18 mouse cellular contexts compared by ENCODE assay signal in genomic region chr2:142604762-142605161, GRCm38 (mm10).
DNase-seq lines count a peak whose midpoint lies in the region; ATAC-seq and TF ChIP-seq lines count a peak whose summit lies in the region.
"Had no signal": no experiment of that assay in that cellular context is flagged by ENCODE, and none has a peak within 500 bp of the region (broad histone marks: within the 10 kb centered on the region; RNA-seq: fewer than 3 reads in every experiment).

No protein-coding gene starts in this region.

- TF ChIP-seq POLR2A in liver, adult 2 months (IDR thresholded peaks at IDR 0.05; ENCODE audit: extremely low read depth, insufficient read depth, low read length), result no peak

- no peaks in the 10 kb centered on the region for H3K27me3 ChIP-seq in forebrain, embryonic 11.5 days (ENCODE audit: control insufficient read depth, insufficient read depth, low read length)
- H3K27me3 ChIP-seq in forebrain, embryonic 16.5 days (replicated peaks; ENCODE audit: control insufficient read depth, insufficient read depth, low read length), result no peaks in the 10 kb centered on the region
- no peaks in the 10 kb centered on the region for H3K27me3 ChIP-seq in liver, adult 2 months (ENCODE audit: control insufficient read depth, insufficient read depth, low read length)
- no peaks in the 10 kb centered on the region for H3K27me3 ChIP-seq in liver, embryonic 12.5 days (replicated peaks)
- no peaks in the 10 kb centered on the region for H3K27me3 ChIP-seq in stomach, postnatal 0 days (ENCODE audit: control insufficient read depth, insufficient read depth, low read length)
- H3K27me3 ChIP-seq: heart, embryonic 13.5 days; limb, embryonic 12.5 days had no signal

- H3K27ac ChIP-seq in forebrain, embryonic 11.5 days (ENCODE audit: low read depth, low read length), result no peak overlapping the region
- H3K27ac ChIP-seq in forebrain, embryonic 16.5 days (ENCODE audit: low read length), result no peak overlapping the region
- H3K27ac ChIP-seq in liver, adult 2 months (replicated peaks; ENCODE audit: insufficient read depth, low read depth, low read length), result no peak overlapping the region
- no peak overlapping the region for H3K27ac ChIP-seq in liver, embryonic 12.5 days
- H3K27ac ChIP-seq in stomach, postnatal 0 days (replicated peaks), result no peak overlapping the region
- H3K27ac ChIP-seq: embryonic facial prominence, embryonic 10.5 days; heart, embryonic 13.5 days; limb, embryonic 12.5 days; midbrain, embryonic 12.5 days had no signal

- WGBS in forebrain, embryonic 11.5 days, result 84% methylated on average over 4 of the region's 4 CpGs
- WGBS in forebrain, embryonic 16.5 days, result 84% methylated on average over 4 of the region's 4 CpGs
- WGBS in liver, adult 2 months, result 70% methylated on average over 4 of the region's 4 CpGs
- 51% methylated on average over 4 of the region's 4 CpGs for WGBS in liver, embryonic 12.5 days (ENCODE audit: insufficient replicate concordance)
- 58% methylated on average over 4 of the region's 4 CpGs for WGBS in stomach, postnatal 0 days

- 0 out of 2 replicates have a peak, but pooled peaks have one; percentile 30 for ATAC-seq in forebrain, embryonic 11.5 days (replicated peaks; ENCODE audit: low FRiP score)
- ATAC-seq in forebrain, embryonic 16.5 days, result no peak
- ATAC-seq in liver, embryonic 12.5 days, result no peak
- ATAC-seq in stomach, postnatal 0 days (ENCODE audit: low FRiP score, low TSS enrichment), result no peak

- H3K79me2 ChIP-seq in liver, adult 2 months (ENCODE audit: control insufficient read depth, insufficient read depth, low read length), result no peaks in the 10 kb centered on the region

- TF ChIP-seq CTCF in liver, adult 2 months (IDR thresholded peaks at IDR 0.05; ENCODE audit: low read depth, low read length), result peak; percentile 27
- peak; percentile 46 for TF ChIP-seq CTCF in stomach, postnatal 0 days (IDR thresholded peaks at IDR 0.05; ENCODE audit: low read depth)

- TF ChIP-seq EP300 in stomach, postnatal 0 days (optimal IDR thresholded peaks at IDR 0.05), result no peak

- no peak for DNase-seq in forebrain, embryonic 11.5 days (ENCODE audit: low spot score)
- no peak for DNase-seq in liver, adult 2 months (ENCODE audit: extremely low read depth, low read depth, low spot score)
- peak; percentile 16 for DNase-seq in thymus, postnatal 4 days
- no peak for DNase-seq in thymus, postnatal 10 days (ENCODE audit: low spot score in 2 of 2)
- no peak for DNase-seq in stomach, postnatal 0 days (ENCODE audit: low spot score)
- no peak for DNase-seq in layer of hippocampus, postnatal 36 days
- DNase-seq: cerebellum, adult 11 months; cerebellum, postnatal 36 days; gastrocnemius, postnatal 25 days; heart, postnatal 4 days; kidney, postnatal 14 days had no signal

- H3K4me3 ChIP-seq in forebrain, embryonic 11.5 days (ENCODE audit: low read depth, low read length), result no peak overlapping the region
- H3K4me3 ChIP-seq in forebrain, embryonic 16.5 days (replicated peaks; ENCODE audit: low read length), result no peak overlapping the region
- H3K4me3 ChIP-seq in liver, adult 2 months (ENCODE audit: insufficient read depth, low read depth, low read length), result no peak overlapping the region
- no peak overlapping the region for H3K4me3 ChIP-seq in liver, embryonic 12.5 days
- H3K4me3 ChIP-seq in stomach, postnatal 0 days (ENCODE audit: low read depth, low read length), result no peak overlapping the region
- H3K4me3 ChIP-seq: embryonic facial prominence, embryonic 10.5 days; erythroblast, embryonic 14.5 days; heart, embryonic 13.5 days; limb, embryonic 12.5 days; midbrain, embryonic 12.5 days had no signal

- no peaks in the 10 kb centered on the region for H3K36me3 ChIP-seq in forebrain, embryonic 11.5 days (ENCODE audit: control insufficient read depth, insufficient read depth, low read length)
- no peaks in the 10 kb centered on the region for H3K36me3 ChIP-seq in forebrain, embryonic 16.5 days (ENCODE audit: control insufficient read depth, insufficient read depth)
- no peaks in the 10 kb centered on the region for H3K36me3 ChIP-seq in liver, adult 2 months (ENCODE audit: control insufficient read depth, insufficient read depth, low read length)
- no peaks in the 10 kb centered on the region for H3K36me3 ChIP-seq in liver, embryonic 12.5 days
- H3K36me3 ChIP-seq in stomach, postnatal 0 days (ENCODE audit: control insufficient read depth, insufficient read depth, low read length), result no peaks in the 10 kb centered on the region
- H3K36me3 ChIP-seq: embryonic facial prominence, embryonic 10.5 days; heart, embryonic 13.5 days; limb, embryonic 12.5 days; midbrain, embryonic 12.5 days had no signal

- H3K9me3 ChIP-seq in forebrain, embryonic 11.5 days (ENCODE audit: control insufficient read depth, low read length), result no peaks in the 10 kb centered on the region
- H3K9me3 ChIP-seq in forebrain, embryonic 16.5 days (ENCODE audit: control insufficient read depth, low read length), result no peaks in the 10 kb centered on the region
- no peaks in the 10 kb centered on the region for H3K9me3 ChIP-seq in liver, embryonic 12.5 days (replicated peaks)
- no peaks in the 10 kb centered on the region for H3K9me3 ChIP-seq in stomach, postnatal 0 days (ENCODE audit: control insufficient read depth, low read length)
- H3K9me3 ChIP-seq: embryonic facial prominence, embryonic 10.5 days; heart, embryonic 13.5 days; limb, embryonic 12.5 days; midbrain, embryonic 12.5 days had no signal

- H3K4me1 ChIP-seq in forebrain, embryonic 11.5 days (replicated peaks; ENCODE audit: control insufficient read depth, insufficient read depth, low read length), result no peaks in the 10 kb centered on the region
- H3K4me1 ChIP-seq in forebrain, embryonic 16.5 days (replicated peaks; ENCODE audit: control insufficient read depth, insufficient read depth, low read length), result peaks cover 4% of the 10 kb centered on the region; the same call in 1 of the 2 replicates
- H3K4me1 ChIP-seq in liver, adult 2 months (ENCODE audit: control insufficient read depth, insufficient read depth, low read length), result no peaks in the 10 kb centered on the region
- no peaks in the 10 kb centered on the region for H3K4me1 ChIP-seq in liver, embryonic 12.5 days
- H3K4me1 ChIP-seq in stomach, postnatal 0 days (replicated peaks; ENCODE audit: control insufficient read depth, insufficient read depth), result no peaks in the 10 kb centered on the region
- H3K4me1 ChIP-seq: heart, embryonic 13.5 days; midbrain, embryonic 12.5 days had no signal

- no peak overlapping the region for H3K4me2 ChIP-seq in forebrain, embryonic 11.5 days (ENCODE audit: low read depth, low read length, severe bottlenecking)
- H3K4me2 ChIP-seq in forebrain, embryonic 16.5 days (ENCODE audit: low read length), result no peak overlapping the region
- H3K4me2 ChIP-seq in liver, embryonic 12.5 days, result no peak overlapping the region
- H3K4me2 ChIP-seq in stomach, postnatal 0 days (replicated peaks; ENCODE audit: low read depth), result no peak overlapping the region
- H3K4me2 ChIP-seq: heart, embryonic 13.5 days; limb, embryonic 12.5 days; midbrain, embryonic 12.5 days had no signal

- H3K9ac ChIP-seq in forebrain, embryonic 11.5 days (ENCODE audit: low read length), result no peak overlapping the region
- H3K9ac ChIP-seq in forebrain, embryonic 16.5 days (replicated peaks; ENCODE audit: low read depth, low read length), result no peak overlapping the region
- no peak overlapping the region for H3K9ac ChIP-seq in liver, adult 2 months (ENCODE audit: low read depth, low read length)
- no peak overlapping the region for H3K9ac ChIP-seq in liver, embryonic 12.5 days
- H3K9ac ChIP-seq in stomach, postnatal 0 days (ENCODE audit: low read length), result no peak overlapping the region
- H3K9ac ChIP-seq: heart, embryonic 13.5 days; limb, embryonic 12.5 days; midbrain, embryonic 12.5 days had no signal
